Mouse (Mus musculus) cortical plate, adult 2 months (tissue): ENCODE data around the gene Dusp10.

Source experiments
- CTCF ChIP-seq: fragments of 200-500 bp; IDR thresholded peaks from 2 replicates; pipeline ENCODE4 v1.5.1; 2011; ENCODE audit warnings: mild to moderate bottlenecking, control low read depth, low read length; ENCODE audit not compliant: insufficient read depth; ENCODE audit errors: extremely low read depth
- POLR2A ChIP-seq: fragments of 200-500 bp; IDR thresholded peaks from 2 replicates; pipeline ENCODE4 v1.6.1; 2011; ENCODE audit warnings: mild to moderate bottlenecking, low read length, control low read depth; ENCODE audit not compliant: insufficient read depth; ENCODE audit errors: extremely low read depth

GRCm38 (mm10) chr1:184100414-184100813 is 87.3 kb downstream of the Dusp10 start:
- TF ChIP-seq CTCF: no peak
- no peak for TF ChIP-seq POLR2A
